Mouse (Mus musculus) CH12.LX (cell line): ENCODE measurements around the gene Tubgcp6. TPM values are rescaled to one million over a fixed set of nuclear protein-coding genes. Genes with fewer than 3 reads are reported as not detected.

Source experiments
- DNase-seq: peaks from one replicate; pipeline ENCODE4 v3.0.0-alpha.2; 2013; ENCODE audit errors: extremely low read depth
- H3K27ac ChIP-seq: 2 replicates; pipeline ENCODE4 v1.5.1; 2012; ENCODE audit warnings: low read depth, mild to moderate bottlenecking, control low read depth, moderate library complexity; ENCODE audit not compliant: insufficient read depth
- H3K27me3 ChIP-seq: replicated peaks from 2 replicates; pipeline ENCODE3; 2012; ENCODE audit warnings: inconsistent platforms
- H3K36me3 ChIP-seq, 2 experiments: replicated peaks in 1 of 2; 2 replicates each; pipeline versions ENCODE3 to v1.6.1; 2012; ENCODE audit warnings: inconsistent platforms in 1 of 2, low read length in 1 of 2, mild to moderate bottlenecking in 1 of 2, mixed read lengths in 1 of 2, moderate library complexity in 1 of 2; ENCODE audit not compliant: control insufficient read depth in 1 of 2, insufficient read depth in 1 of 2
- H3K4me1 ChIP-seq, 2 experiments: 2 replicates each; pipeline ENCODE4 v1.6.1; 2012; ENCODE audit warnings: inconsistent platforms in 1 of 2, moderate library complexity in 1 of 2; ENCODE audit not compliant: insufficient read depth in 2 of 2, control insufficient read depth in 1 of 2
- H3K4me2 ChIP-seq: 2 replicates; pipeline ENCODE4 v1.6.1; 2012; ENCODE audit warnings: low read depth, mild to moderate bottlenecking, control low read depth; ENCODE audit not compliant: poor library complexity, insufficient read depth, severe bottlenecking
- H3K4me3 ChIP-seq, 3 experiments: fragments of 150-350 bp in 1 of 3; sonication (generic) in 1 of 3; replicated peaks in 1 of 3; 2 replicates each; pipeline versions ENCODE3 to v1.5.1; 2011 to 2012; ENCODE audit warnings: low read depth in 2 of 3, low read length in 2 of 3, mild to moderate bottlenecking in 2 of 3, moderate library complexity in 2 of 3, control low read depth in 1 of 3, improper control_type of control experiment in 1 of 3, inconsistent platforms in 1 of 3, mixed read lengths in 1 of 3; ENCODE audit not compliant: poor library complexity in 1 of 3
- H3K79me2 ChIP-seq: replicated peaks from 2 replicates; pipeline ENCODE4 v1.6.1; 2012; ENCODE audit warnings: mild to moderate bottlenecking, moderate library complexity; ENCODE audit not compliant: control insufficient read depth, poor library complexity, insufficient read depth, severe bottlenecking; ENCODE audit errors: extremely low read depth
- H3K9ac ChIP-seq: 2 replicates; pipeline ENCODE4 v1.6.1; 2012; ENCODE audit warnings: low read depth, mild to moderate bottlenecking, control low read depth, moderate library complexity; ENCODE audit not compliant: insufficient read depth
- H3K9me3 ChIP-seq: replicated peaks from 2 replicates; pipeline ENCODE3; 2012; ENCODE audit warnings: low read length, inconsistent platforms, mixed read lengths
- CHD1 ChIP-seq: IDR thresholded peaks from 2 replicates; pipeline ENCODE4 v1.6.1; 2012; ENCODE audit warnings: low read depth, low read length, improper control_type of control experiment, inconsistent platforms
- CHD2 ChIP-seq: IDR thresholded peaks from 2 replicates; pipeline ENCODE4 v1.6.1; 2011; ENCODE audit warnings: low read length, improper control_type of control experiment
- E2F4 ChIP-seq: IDR thresholded peaks from 2 replicates; pipeline ENCODE4 v1.6.1; 2011; ENCODE audit warnings: low read depth, low read length, improper control_type of control experiment; ENCODE audit not compliant: insufficient replicate concordance
- ELF1 ChIP-seq: IDR thresholded peaks from 2 replicates; pipeline ENCODE4 v1.6.1; 2014; ENCODE audit warnings: low read depth, mild to moderate bottlenecking, inconsistent platforms, low read length, improper control_type of control experiment
- EP300 ChIP-seq: IDR thresholded peaks from 2 replicates; pipeline ENCODE4 v1.6.1; 2011; ENCODE audit warnings: low read length, improper control_type of control experiment
- ETS1 ChIP-seq: conservative IDR thresholded peaks from 2 replicates; pipeline ENCODE4 v1.6.1; 2012; ENCODE audit warnings: low read depth, mild to moderate bottlenecking, inconsistent platforms, low read length, improper control_type of control experiment, moderate library complexity
- GABPA ChIP-seq: IDR thresholded peaks from 2 replicates; pipeline ENCODE4 v1.6.1; 2012; ENCODE audit warnings: low read depth, low read length, improper control_type of control experiment, inconsistent platforms; ENCODE audit not compliant: insufficient replicate concordance
- HCFC1 ChIP-seq: IDR thresholded peaks from 2 replicates; pipeline ENCODE4 v1.6.1; 2012; ENCODE audit warnings: low read depth, mild to moderate bottlenecking, inconsistent platforms, low read length, improper control_type of control experiment
- IRF4 ChIP-seq: IDR thresholded peaks from 2 replicates; pipeline ENCODE4 v1.6.1; 2014; ENCODE audit warnings: low read depth, mild to moderate bottlenecking, inconsistent platforms, low read length, improper control_type of control experiment
- JUND ChIP-seq: conservative IDR thresholded peaks from 2 replicates; pipeline ENCODE4 v1.6.1; 2011; ENCODE audit warnings: low read depth, low read length, improper control_type of control experiment
- KAT2A ChIP-seq: IDR thresholded peaks from 2 replicates; pipeline ENCODE4 v1.6.1; 2012; ENCODE audit warnings: low read length, improper control_type of control experiment, inconsistent platforms; ENCODE audit not compliant: insufficient replicate concordance
- MAFK ChIP-seq: IDR thresholded peaks from 2 replicates; pipeline ENCODE4 v1.6.1; 2011; ENCODE audit warnings: low read length, improper control_type of control experiment; ENCODE audit not compliant: insufficient replicate concordance
- MAX ChIP-seq: IDR thresholded peaks from 2 replicates; pipeline ENCODE4 v1.6.1; 2011; ENCODE audit warnings: low read length, improper control_type of control experiment
- MAZ ChIP-seq: IDR thresholded peaks from 2 replicates; pipeline ENCODE4 v1.6.1; 2012; ENCODE audit warnings: low read depth, mild to moderate bottlenecking, inconsistent platforms, low read length, improper control_type of control experiment, moderate library complexity
- MEF2A ChIP-seq: IDR thresholded peaks from 2 replicates; pipeline ENCODE4 v1.6.1; 2014; ENCODE audit warnings: low read depth, mild to moderate bottlenecking, inconsistent platforms, low read length, improper control_type of control experiment, borderline replicate concordance
- MXI1 ChIP-seq: IDR thresholded peaks from 2 replicates; pipeline ENCODE4 v1.6.1; 2011; ENCODE audit warnings: mild to moderate bottlenecking, low read depth, low read length, improper control_type of control experiment
- MYC ChIP-seq: IDR thresholded peaks from 2 replicates; pipeline ENCODE4 v1.6.1; 2011; ENCODE audit warnings: low read depth, mild to moderate bottlenecking, improper control_type of control experiment, low read length
- NELFE ChIP-seq: IDR thresholded peaks from 2 replicates; pipeline ENCODE4 v1.6.1; 2011; ENCODE audit warnings: low read depth, low read length, improper control_type of control experiment
- NRF1 ChIP-seq: IDR thresholded peaks from 2 replicates; pipeline ENCODE4 v1.6.1; 2014; ENCODE audit warnings: low read depth, mild to moderate bottlenecking, inconsistent platforms, low read length, improper control_type of control experiment, moderate library complexity
- POLR2A ChIP-seq: IDR thresholded peaks from 2 replicates; pipeline ENCODE4 v1.6.1; 2011; ENCODE audit warnings: low read depth, mild to moderate bottlenecking, improper control_type of control experiment, low read length
- POLR2AphosphoS2 ChIP-seq: IDR thresholded peaks from 2 replicates; pipeline ENCODE4 v1.6.1; 2011; ENCODE audit warnings: low read depth, low read length, improper control_type of control experiment
- RAD21 ChIP-seq: IDR thresholded peaks from 2 replicates; pipeline ENCODE4 v1.6.1; 2011; ENCODE audit warnings: low read depth, mild to moderate bottlenecking, low read length, improper control_type of control experiment, moderate library complexity
- RCOR1 ChIP-seq: conservative IDR thresholded peaks from 2 replicates; pipeline ENCODE4 v1.6.1; 2012; ENCODE audit warnings: low read depth, mild to moderate bottlenecking, inconsistent platforms, low read length, improper control_type of control experiment
- SIN3A ChIP-seq: IDR thresholded peaks from 2 replicates; pipeline ENCODE4 v1.6.1; 2012; ENCODE audit warnings: low read length, improper control_type of control experiment, inconsistent platforms
- TBP ChIP-seq: conservative IDR thresholded peaks from 2 replicates; pipeline ENCODE4 v1.6.1; 2011; ENCODE audit warnings: low read depth, low read length, improper control_type of control experiment
- TCF12 ChIP-seq: IDR thresholded peaks from 2 replicates; pipeline ENCODE4 v1.6.1; 2014; ENCODE audit warnings: low read depth, mild to moderate bottlenecking, inconsistent platforms, low read length, improper control_type of control experiment
- USF1 ChIP-seq: IDR thresholded peaks from 2 replicates; pipeline ENCODE4 v1.6.1; 2014; ENCODE audit warnings: low read depth, mild to moderate bottlenecking, inconsistent platforms, low read length, improper control_type of control experiment
- USF2 ChIP-seq: conservative IDR thresholded peaks from 2 replicates; pipeline ENCODE4 v1.6.1; 2011; ENCODE audit warnings: low read depth, low read length, improper control_type of control experiment
- ZKSCAN1 ChIP-seq: IDR thresholded peaks from 2 replicates; pipeline ENCODE4 v1.6.1; 2012; ENCODE audit warnings: low read depth, inconsistent platforms, low read length, improper control_type of control experiment, borderline replicate concordance
- ZMIZ1 ChIP-seq: IDR thresholded peaks from 2 replicates; pipeline ENCODE4 v1.6.1; 2012; ENCODE audit warnings: low read depth, mild to moderate bottlenecking, inconsistent platforms, low read length, improper control_type of control experiment
- ZNF384 ChIP-seq: IDR thresholded peaks from 2 replicates; pipeline ENCODE4 v1.6.1; 2012; ENCODE audit warnings: low read depth, low read length, improper control_type of control experiment, inconsistent platforms
- dilution Hi-C: fragments of 300-500 bp; cut with MboI; formaldehyde crosslinking; loops from 2 replicates; pipeline ENCODE4 v1.14.3; 2020; ENCODE audit warnings: low sequenced_read_pairs; ENCODE audit not compliant: extremely low pct_unique_long_range_greater_than_20kb, extremely low pct_ligation_motif_present
- in situ Hi-C: fragments of 300-500 bp; cut with MboI; formaldehyde crosslinking; loops from 3 replicates; pipeline ENCODE4 v1.14.3; 2019; ENCODE audit warnings: low sequenced_read_pairs, low pct_ligation_motif_present, low pct_unique_long_range_greater_than_20kb, mixed read lengths
- polyA plus RNA-seq: library from polyadenylated mRNA; unstranded; fragments of >175 nt; gene quantifications from 2 replicates; pipeline ENCODE4 v1.2.1, GENCODE M21; 2012; ENCODE audit warnings: low read depth; ENCODE audit not compliant: insufficient read length
- total RNA-seq, 2 experiments: library from RNA; depleted of rRNA; stranded (reverse); fragments of 300-350 nt in 1 of 2; fragments of >200 nt in 1 of 2; gene quantifications; 2 replicates each; pipeline ENCODE4 v1.2.3; 2012 to 2014

Tubgcp6 gene
- total and polyA plus RNA-seq, 3 experiments: 12.7 to 17.0 (median 13.3) TPM

GRCm38 (mm10) chr15:89078208-89078836 lies 44.6 kb downstream of the Tubgcp6 start:
- H3K27me3 ChIP-seq: peaks cover 20% of the 10 kb centered on the region
- TF ChIP-seq IRF4 (peak; percentile 64), NELFE (peak; percentile 72), KAT2A (no peak), CHD2 (peak; percentile 90), ELF1 (peak; percentile 93), SIN3A (peak; percentile 87), ZNF384 (no peak), MXI1 (peak; percentile 60), E2F4 (no peak), HCFC1 (peak; percentile 74), TBP (peak; percentile 85; the same call in 1 of the 2 replicates), JUND (0 out of 2 replicates have a peak, but pooled peaks have one; percentile 21), USF2 (no peak), ETS1 (0 out of 2 replicates have a peak, but pooled peaks have one; percentile 41), ZMIZ1 (peak; percentile 76), MYC (peak; percentile 82), CHD1 (no peak), POLR2A (peak; percentile 85), POLR2AphosphoS2 (peak; percentile 36; the same call in 1 of the 2 replicates), MAFK (no peak), MAX (peak; percentile 69), TCF12 (0 out of 2 replicates have a peak, but pooled peaks have one; percentile 42), GABPA (no peak), NRF1 (no peak), RAD21 (no peak), ZKSCAN1 (no peak), RCOR1 (no peak), USF1 (no peak), MEF2A (no peak), EP300 (peak; percentile 49; the same call in 1 of the 2 replicates), MAZ (peak; percentile 86; the same call in 1 of the 2 replicates)
- H3K4me3 ChIP-seq: peak overlapping the region; percentile 83 to 94 (median 88)
- in situ Hi-C loops: loop anchor here (10.0 kb wide), 2 partner anchors 254 to 346 kb away; partner anchors contain the start of genes C730034F03Rik, Chkb, Cpt1b and Gm44502
- dilution Hi-C loops: no loop called here
- H3K4me2 ChIP-seq: peak overlapping the region; percentile 59
- DNase-seq: peak; percentile 90
- H3K36me3 ChIP-seq: peaks cover 27 to 39% of the 10 kb centered on the region in 2 experiments
- H3K79me2 ChIP-seq: peaks cover 37% of the 10 kb centered on the region
- peak overlapping the region; percentile 96 for H3K9ac ChIP-seq
- H3K27ac ChIP-seq: peak overlapping the region; percentile 91
- no peaks in the 10 kb centered on the region for H3K9me3 ChIP-seq
- peaks cover 6 to 42% of the 10 kb centered on the region in 2 experiments; a peak in 3 of 4 replicates for H3K4me1 ChIP-seq
